Mouse (Mus musculus) cerebellum, adult 11 months (tissue): ENCODE data around the gene Hic1.
A peak's percentile ranks its signal among the peaks of the same experiment; 100 is the strongest.
"Not testable (repeated sequence)": the region's sequence is repeated elsewhere in the genome, so short reads cannot be mapped to it uniquely, and the experiment has no call there.

Source experiments
- DNase-seq: peaks from one replicate; pipeline ENCODE4 v3.0.0; 2022

Gene Hic1

GRCm38 (mm10) chr11:75192336-75193214 is 23.3 kb upstream of the Hic1 start:
- DNase-seq, result peak; percentile 85

DNA sequence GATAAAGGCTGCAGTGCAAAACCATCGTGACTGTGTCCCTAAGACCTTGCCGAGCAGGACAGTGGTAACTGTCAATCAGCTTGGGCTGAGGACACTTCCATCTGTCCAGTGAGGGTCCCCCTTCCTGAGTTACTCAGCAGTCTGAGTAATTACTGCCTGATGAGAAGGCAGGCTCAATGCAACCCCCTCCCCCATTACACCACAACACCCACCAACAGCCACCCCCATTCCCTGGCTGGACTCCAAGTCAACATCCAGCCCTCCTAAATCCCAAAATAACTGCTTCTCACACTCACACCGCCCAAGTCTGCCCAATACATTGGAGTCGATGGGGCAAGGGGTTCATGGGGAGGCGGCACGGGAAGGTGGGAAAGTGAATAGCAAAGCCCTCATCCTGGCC is 22.5 kb upstream of the Hic1 start:
- no peak for DNase-seq

DNA sequence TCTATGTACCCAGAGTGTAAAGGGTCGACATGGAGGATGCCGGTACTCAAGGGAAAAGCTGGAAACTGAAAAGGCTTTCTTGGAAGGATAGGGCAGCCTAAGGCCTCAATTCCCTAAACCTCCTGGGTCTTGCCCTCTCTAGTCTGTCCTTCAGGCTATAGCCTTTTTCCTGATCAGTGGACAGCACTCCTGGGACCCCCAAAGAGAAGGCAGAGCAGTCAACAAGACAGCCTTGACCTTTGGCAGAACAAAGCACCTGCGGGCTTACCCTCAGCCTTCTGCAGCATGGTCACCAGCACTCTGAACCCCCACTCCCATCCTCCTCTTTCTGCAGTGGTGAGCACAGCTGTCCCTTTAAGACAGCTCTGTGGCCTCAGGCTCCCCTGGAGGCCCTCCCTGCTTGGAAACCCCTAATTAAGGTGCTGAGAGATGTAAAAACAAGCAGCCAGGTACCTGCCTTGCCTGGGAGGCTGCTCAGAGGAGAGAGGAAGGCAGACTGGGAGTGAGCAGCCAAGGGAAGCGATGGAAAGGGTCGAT is 21.7 kb upstream of the Hic1 start, which contains the start of gene Dph1:
Gene Dph1 (minus strand): TSS at position 337 of the 537 bp plus-strand sequence.
- no peak for DNase-seq

- DNase-seq, result peak; percentile 74
Measured at GRCm38 (mm10) chr11:75190371-75190724, 21.0 kb upstream of the Hic1 start.

DNA sequence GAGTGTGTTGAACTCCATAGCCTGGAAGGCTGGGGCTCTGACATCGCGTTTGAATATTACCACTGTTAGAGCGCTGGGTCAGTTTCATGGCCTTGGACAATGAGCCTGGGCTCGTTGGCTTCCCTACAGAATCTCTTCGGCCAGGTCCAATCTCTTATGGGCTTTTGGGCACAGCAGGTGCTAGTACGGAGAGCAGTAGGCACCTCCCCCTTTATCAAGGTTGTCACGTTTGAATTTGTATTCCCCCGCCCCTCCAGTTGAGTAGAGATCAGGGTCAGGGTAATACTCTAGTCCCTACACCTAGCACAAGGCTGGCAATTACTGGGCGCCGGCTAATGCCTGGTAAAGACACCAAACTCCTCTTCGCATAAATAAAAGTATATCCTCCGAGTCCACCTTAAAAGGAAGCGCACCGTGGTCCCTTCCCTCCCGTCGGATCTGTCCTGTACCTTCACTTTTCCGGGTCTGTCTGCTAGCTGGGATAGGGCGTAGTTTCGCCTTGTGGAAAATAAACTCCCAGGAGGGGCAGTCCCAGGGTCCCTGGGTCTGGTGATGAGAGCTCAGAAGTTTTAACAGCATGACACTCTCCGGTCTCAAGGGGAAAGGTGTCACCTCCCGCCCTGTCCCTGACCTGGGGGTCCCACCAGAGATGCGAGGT is 20.5 kb upstream of the Hic1 start:
- DNase-seq, result no peak

DNA sequence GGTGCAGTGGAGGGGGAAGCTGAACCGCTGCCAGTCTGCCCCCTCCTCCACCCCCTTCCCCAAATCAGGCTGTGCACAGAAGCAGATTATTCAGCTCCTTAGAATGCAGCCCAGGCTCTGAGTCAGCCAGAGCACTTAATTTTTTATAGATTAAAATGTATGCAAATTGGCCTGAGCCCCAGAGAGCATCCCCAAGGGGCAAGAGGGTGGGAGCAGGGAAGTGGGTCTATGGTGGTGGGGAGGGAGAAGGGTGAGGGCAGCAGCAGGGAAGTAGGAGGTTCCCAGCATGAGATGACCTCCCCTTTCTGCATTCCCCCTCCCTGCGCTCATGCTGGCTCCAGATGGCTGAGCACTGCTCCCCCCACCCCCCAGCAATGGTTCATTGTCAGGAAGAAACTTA is 15.7 kb upstream of the Hic1 start:
- no peak for DNase-seq

GRCm38 (mm10) chr11:75184573-75184972 is 15.3 kb upstream of the Hic1 start:
- no peak for DNase-seq

DNA sequence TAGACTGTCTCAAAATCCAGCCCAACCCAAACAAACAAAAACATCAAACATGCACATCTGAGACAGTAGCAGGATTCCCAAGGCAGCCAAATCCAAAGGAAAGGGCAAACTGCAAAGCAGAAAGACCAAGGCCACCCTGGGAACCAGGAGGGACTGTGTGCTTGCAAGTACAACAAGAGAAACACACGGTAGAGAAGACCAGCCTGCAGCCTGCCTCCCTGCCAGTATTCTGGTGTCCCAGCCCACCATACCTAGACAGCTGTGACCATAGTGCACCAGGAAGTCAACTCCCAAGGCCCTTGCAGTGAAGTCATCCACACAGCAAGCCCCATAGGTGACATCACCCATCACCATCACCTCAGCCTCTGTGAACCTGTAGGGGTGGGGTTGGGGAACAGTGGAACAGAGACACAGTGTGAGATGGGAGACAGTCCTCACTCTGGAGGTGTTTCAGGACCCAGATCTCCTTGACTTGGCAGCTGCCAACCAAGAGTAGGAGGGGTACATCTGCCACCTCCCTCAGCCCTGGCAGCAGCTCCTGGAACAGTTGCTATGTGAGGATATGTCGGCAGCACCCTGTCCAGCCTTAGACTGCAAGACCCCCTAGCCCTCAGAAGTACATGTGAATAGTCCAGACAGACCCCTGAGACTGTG is 14.7 kb upstream of the Hic1 start:
- no peak for DNase-seq

GRCm38 (mm10) chr11:75178672-75179208 is 9.4 kb upstream of the Hic1 start, which contains the start of gene Ovca2:
Gene Ovca2 (minus strand): TSS chr11:75178835.
- DNase-seq, result peak; percentile 85

- DNase-seq, result peak; percentile 23
Measured at GRCm38 (mm10) chr11:75178011-75178410, 8.7 kb upstream of the Hic1 start.

GRCm38 (mm10) chr11:75174574-75174973 is 5.3 kb upstream of the Hic1 start:
- DNase-seq, result not testable (repeated sequence)

GRCm38 (mm10) chr11:75173799-75174165 is 4.5 kb upstream of the Hic1 start:
- DNase-seq, result no peak

DNA sequence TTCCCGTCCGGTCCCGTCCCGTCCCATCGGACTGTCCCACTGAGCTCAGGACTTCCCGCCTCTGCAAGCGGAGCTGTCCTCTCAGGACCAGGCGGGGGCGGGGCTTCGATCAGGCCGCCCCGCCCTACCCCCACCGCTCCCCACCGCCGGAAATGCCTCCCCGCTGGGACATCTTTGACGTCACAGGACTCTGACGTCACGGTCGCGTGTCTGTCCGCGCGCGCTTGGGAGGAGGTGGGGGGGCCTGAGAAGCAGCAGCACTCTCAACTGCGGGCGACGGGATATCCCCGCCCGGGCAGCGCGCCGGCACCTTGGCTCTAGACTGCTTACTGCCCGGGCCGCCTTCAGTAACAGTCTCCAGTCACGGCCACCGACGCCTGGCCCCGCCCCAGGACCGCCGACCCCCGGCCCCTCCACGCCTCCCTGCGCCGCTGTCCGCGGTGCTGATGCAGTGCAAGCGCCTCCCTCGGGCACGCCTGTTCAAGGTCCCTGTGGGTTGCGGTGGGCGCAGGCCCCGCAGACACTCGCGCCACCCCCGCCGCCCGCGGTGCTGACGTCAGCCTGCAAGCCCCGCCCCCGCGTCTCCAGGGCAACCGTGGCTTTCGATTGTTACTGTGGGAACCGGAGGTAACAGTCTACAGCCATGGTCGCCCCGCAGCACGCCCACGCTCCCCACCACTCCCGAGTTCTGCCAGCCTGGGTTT is 3.9 kb upstream of the Hic1 start:
- DNase-seq, result peak; percentile 87

DNA sequence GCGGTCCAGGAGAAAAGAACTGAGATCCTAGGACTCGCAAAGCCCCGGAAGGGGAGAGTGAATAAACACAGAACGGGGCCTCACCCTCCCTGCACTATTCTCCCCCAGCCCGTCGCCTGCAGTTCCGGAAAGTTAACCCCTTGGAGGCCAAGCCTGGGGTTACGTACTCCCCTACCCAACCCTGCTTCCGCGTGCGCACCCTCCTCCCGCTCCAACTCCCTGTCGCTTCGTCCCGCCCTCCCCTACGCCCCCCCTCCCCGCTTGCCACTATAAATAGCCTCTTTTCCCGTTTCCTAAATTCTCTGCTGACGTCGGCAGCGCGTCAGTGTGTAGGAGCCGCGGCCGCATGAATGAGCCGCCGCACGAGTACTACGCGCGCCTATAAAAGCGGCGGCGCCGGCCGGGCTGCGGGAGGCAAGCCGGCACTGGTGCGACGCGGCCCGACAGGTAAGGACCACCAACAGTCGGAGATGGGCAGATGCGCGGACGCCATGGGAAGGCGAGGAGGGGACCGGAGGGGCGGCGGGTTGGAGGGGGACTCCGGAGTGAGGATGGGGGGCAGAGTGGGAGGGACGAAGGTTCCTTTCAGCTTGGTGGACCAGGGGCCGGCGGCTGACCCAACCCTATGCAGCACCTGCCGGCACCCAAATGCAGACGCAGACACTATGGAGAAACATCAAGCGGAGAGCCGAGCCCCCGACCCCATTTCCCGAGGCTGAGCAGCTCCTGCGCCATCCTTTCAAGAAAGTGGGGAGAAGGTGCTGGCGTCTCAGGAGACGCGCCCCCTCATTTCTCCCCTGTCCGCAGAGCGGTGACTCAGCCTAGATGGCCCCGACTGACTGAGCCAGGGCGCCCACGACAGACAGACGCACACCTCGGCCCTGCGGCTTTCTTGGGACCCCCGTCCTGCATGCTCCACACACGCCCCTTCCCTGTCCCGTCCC is 3.1 kb upstream of the Hic1 start:
- DNase-seq, result peak; percentile 43

GRCm38 (mm10) chr11:75171186-75171865 is 2.0 kb upstream of the Hic1 start:
- DNase-seq, result peak; percentile 38

DNA sequence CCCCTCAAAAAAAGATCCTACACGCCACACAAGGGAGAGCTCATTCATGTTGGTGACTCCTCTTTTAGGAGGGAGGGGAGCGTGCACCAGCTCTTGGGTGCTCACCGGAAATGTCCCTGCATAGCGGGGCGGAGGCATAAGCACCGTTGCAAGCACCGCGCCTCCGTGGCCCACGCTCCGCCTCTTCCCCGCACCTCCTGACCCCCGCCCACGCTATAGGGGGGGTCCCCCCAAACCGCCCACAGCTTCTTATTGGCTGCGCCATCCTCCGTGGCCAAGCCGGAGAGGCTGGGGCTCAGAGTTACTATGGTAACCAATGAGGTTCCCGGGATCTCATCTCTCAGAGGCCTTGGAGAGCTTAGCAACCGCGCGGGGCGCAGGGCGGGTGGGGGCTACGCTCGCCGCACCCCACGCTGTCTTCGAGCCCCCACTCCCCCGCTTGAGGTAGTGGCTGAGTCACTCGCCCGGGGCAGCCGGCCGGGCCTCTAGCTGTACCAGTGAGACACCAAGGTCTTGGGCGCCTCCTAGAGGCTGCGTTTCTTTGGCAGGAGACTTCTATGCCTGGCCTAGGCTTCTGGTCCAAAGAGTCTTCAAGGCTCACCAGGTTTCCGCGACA is 925 bp upstream of the Hic1 start:
- peak; percentile 93 for DNase-seq

- DNase-seq, result peak; percentile 78
Measured at GRCm38 (mm10) chr11:75168590-75169361, 543 bp downstream of the Hic1 start.

GRCm38 (mm10) chr11:75167643-75168589 is 1.4 kb downstream of the Hic1 start:
- DNase-seq, result peak; percentile 32
